Mouse (Mus musculus) myocyte (in vitro differentiated cells): ENCODE results near the gene Mmp11. TPM values are rescaled to one million over a fixed set of nuclear protein-coding genes. Genes with fewer than 3 reads are reported as not detected.

Experiments
- H3K27me3 ChIP-seq: one replicate; pipeline ENCODE4 v1.6.1; 2011; ENCODE audit not compliant: control insufficient read depth, insufficient read depth, insufficient read length
- H3K36me3 ChIP-seq: one replicate; pipeline ENCODE4 v1.6.1; 2011; ENCODE audit not compliant: control insufficient read depth, insufficient read depth
- H3K4me2 ChIP-seq: one replicate; pipeline ENCODE4 v1.6.1; 2011; ENCODE audit warnings: low read depth, control low read depth
- H3K4me3 ChIP-seq: one replicate; pipeline ENCODE4 v1.5.1; 2011; ENCODE audit warnings: mild to moderate bottlenecking, control low read depth, moderate library complexity
- H3K79me2 ChIP-seq: one replicate; pipeline ENCODE4 v1.6.1; 2011; ENCODE audit not compliant: control insufficient read depth, insufficient read depth
- H3ac ChIP-seq: one replicate; pipeline ENCODE4 v1.6.1; 2011; ENCODE audit not compliant: control insufficient read depth, insufficient read length
- CEBPB ChIP-seq: IDR thresholded peaks from 2 replicates; pipeline ENCODE4 v1.6.1; 2011; ENCODE audit warnings: mild to moderate bottlenecking, moderate library complexity; ENCODE audit not compliant: poor library complexity, insufficient read depth, severe bottlenecking
- E2F4 ChIP-seq: IDR thresholded peaks from one replicate; pipeline ENCODE4 v1.6.1; 2011; ENCODE audit warnings: mild to moderate bottlenecking, control low read depth, moderate library complexity; ENCODE audit not compliant: insufficient read depth
- MAX ChIP-seq: IDR thresholded peaks from one replicate; pipeline ENCODE4 v1.6.1; 2011; ENCODE audit warnings: low read depth, mild to moderate bottlenecking, control low read depth
- MYOD1 ChIP-seq, 3 experiments: IDR thresholded peaks; one replicate each; pipeline ENCODE4 v1.6.1; 2011; ENCODE audit warnings: control low read depth in 2 of 3, low read depth in 2 of 3, mild to moderate bottlenecking in 2 of 3, moderate library complexity in 1 of 3; ENCODE audit not compliant: insufficient read length in 2 of 3, control insufficient read depth in 1 of 3
- MYOG ChIP-seq, 3 experiments: IDR thresholded peaks; one replicate each; pipeline ENCODE4 v1.6.1; 2011; ENCODE audit warnings: control low read depth in 2 of 3, low read depth in 2 of 3, mild to moderate bottlenecking in 2 of 3; ENCODE audit not compliant: insufficient read length in 2 of 3, control insufficient read depth in 1 of 3, insufficient read depth in 1 of 3
- POLR2A ChIP-seq: IDR thresholded peaks from one replicate; pipeline ENCODE4 v1.6.1; 2011; ENCODE audit warnings: low read depth, mild to moderate bottlenecking, control low read depth, moderate library complexity; ENCODE audit not compliant: insufficient read length
- POLR2AphosphoS2 ChIP-seq: IDR thresholded peaks from one replicate; pipeline ENCODE4 v1.6.1; 2011; ENCODE audit warnings: low read depth, control low read depth; ENCODE audit not compliant: insufficient read length
- REST ChIP-seq: IDR thresholded peaks from one replicate; pipeline ENCODE4 v1.6.1; 2011; ENCODE audit warnings: mild to moderate bottlenecking, control low read depth, moderate library complexity; ENCODE audit not compliant: insufficient read depth, insufficient read length
- SRF ChIP-seq: IDR thresholded peaks from one replicate; pipeline ENCODE4 v1.6.1; 2011; ENCODE audit warnings: low read depth; ENCODE audit not compliant: control insufficient read depth, insufficient read length
- TCF12 ChIP-seq: IDR thresholded peaks from one replicate; pipeline ENCODE4 v1.6.1; 2011; ENCODE audit warnings: mild to moderate bottlenecking, control low read depth; ENCODE audit not compliant: poor library complexity, insufficient read depth, severe bottlenecking
- TCF3 ChIP-seq: IDR thresholded peaks from one replicate; pipeline ENCODE4 v1.6.1; 2011; ENCODE audit warnings: low read depth, control low read depth; ENCODE audit not compliant: insufficient read length
- USF1 ChIP-seq: IDR thresholded peaks from one replicate; pipeline ENCODE4 v1.6.1; 2011; ENCODE audit warnings: low read depth, mild to moderate bottlenecking, control low read depth, moderate library complexity
- polyA plus RNA-seq: library from polyadenylated mRNA; unstranded; fragments of >200 nt; fragmentation: generic; extraction: Trizol; gene quantifications from one replicate; pipeline ENCODE4 v1.2.1, GENCODE M21; 2012; ENCODE audit warnings: missing spikeins

Gene Mmp11
- polyA plus RNA-seq, 1 experiment = 121 TPM

DNA sequence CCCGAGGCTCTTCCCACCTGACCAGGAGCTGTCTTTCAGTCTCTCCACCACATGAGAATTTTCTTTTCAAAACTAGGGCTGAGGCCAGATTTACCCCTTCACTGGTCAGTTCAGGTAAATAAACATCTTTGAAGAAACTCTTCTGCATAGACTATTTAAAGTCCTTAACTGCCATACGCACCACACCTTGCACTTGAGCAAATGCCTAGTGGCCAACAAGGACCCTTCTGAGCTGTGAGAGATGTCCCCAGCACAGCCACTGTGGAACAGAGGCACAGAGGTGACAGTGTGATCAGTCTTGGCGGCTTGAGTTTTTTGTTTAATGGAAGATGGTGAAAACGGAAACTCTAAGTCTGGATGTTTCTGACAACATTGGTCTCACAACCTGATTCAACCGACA is 17.3 kb downstream of the Mmp11 start:
- peak overlapping the region; percentile 96 for H3K4me2 ChIP-seq
- H3ac ChIP-seq = no peak overlapping the region
- no peak overlapping the region for H3K4me3 ChIP-seq
- H3K36me3 ChIP-seq = peaks cover 13% of the 10 kb centered on the region
- peaks cover 63% of the 10 kb centered on the region for H3K79me2 ChIP-seq
- TF ChIP-seq CEBPB (no peak), MYOD1 (IDR thresholded peaks at IDR 0.05; ENCODE audit: control insufficient read depth in 1 of 3, insufficient read length in 2 of 3, low read depth in 2 of 3) (no peak), MYOG (IDR thresholded peaks at IDR 0.05; ENCODE audit: control insufficient read depth in 1 of 3, insufficient read depth in 1 of 3, insufficient read length in 2 of 3, low read depth in 2 of 3) (no peak), REST (no peak), POLR2A (no peak), E2F4 (no peak), MAX (no peak), USF1 (no peak), SRF (no peak)
- no peaks in the 10 kb centered on the region for H3K27me3 ChIP-seq

DNA sequence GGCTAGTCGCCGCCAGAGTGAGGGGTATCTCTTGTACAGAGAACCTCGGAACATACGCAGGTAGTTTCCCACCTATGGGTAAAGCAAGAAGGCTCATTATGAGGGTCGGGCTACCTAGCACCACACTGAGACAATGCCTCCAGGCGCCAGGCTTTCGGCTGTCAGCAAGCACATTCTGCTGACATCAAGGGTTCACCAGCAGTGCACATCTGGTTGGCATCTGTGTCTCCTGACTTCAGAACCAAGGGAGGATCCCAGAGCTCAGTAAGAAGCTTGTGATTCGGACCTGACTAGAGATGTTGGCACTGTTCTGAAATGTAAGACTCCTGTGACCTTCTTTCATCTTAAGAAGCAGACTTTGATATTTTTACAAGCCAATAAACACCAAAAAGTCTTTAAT is 19.5 kb downstream of the Mmp11 start:
- Histone ChIP-seq H3K36me3 (peaks cover 14% of the 10 kb centered on the region), H3K4me3 (no peak overlapping the region), H3ac (no peak overlapping the region), H3K27me3 (no peaks in the 10 kb centered on the region), H3K4me2 (no peak overlapping the region), H3K79me2 (peaks cover 69% of the 10 kb centered on the region)
- TF ChIP-seq USF1 (no peak), POLR2AphosphoS2 (no peak), MYOD1 (IDR thresholded peaks at IDR 0.05; ENCODE audit: control insufficient read depth in 1 of 3, insufficient read length in 2 of 3, low read depth in 2 of 3) (no peak), TCF12 (no peak), POLR2A (no peak)

DNA sequence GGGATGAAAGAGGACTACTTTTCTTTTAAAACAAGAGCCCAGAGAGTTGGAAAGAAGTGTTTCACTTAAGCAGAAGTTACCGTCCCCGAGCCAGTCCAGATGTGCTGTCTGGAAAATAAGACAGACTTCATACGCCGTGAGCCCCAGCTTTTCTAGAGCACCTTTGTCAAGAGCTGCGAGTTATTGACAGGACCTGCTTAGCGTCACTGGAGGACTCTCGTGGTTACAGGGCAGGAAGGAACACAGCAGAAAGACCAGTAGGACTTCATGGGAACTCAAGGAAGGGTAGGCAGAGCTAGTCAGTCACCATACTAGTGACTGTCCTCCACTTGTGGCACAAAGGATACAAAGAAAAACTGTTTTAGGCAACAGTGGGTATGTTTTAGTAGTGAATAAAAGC is 20.7 kb downstream of the Mmp11 start:
- H3ac ChIP-seq = no peak overlapping the region
- no peak overlapping the region for H3K4me2 ChIP-seq
- TF ChIP-seq TCF3 = no peak
- TF ChIP-seq POLR2A = no peak
- TF ChIP-seq MAX = no peak
- H3K36me3 ChIP-seq = peaks cover 23% of the 10 kb centered on the region
- no peaks in the 10 kb centered on the region for H3K27me3 ChIP-seq
- H3K79me2 ChIP-seq = peaks cover 64% of the 10 kb centered on the region
- no peak overlapping the region for H3K4me3 ChIP-seq

DNA sequence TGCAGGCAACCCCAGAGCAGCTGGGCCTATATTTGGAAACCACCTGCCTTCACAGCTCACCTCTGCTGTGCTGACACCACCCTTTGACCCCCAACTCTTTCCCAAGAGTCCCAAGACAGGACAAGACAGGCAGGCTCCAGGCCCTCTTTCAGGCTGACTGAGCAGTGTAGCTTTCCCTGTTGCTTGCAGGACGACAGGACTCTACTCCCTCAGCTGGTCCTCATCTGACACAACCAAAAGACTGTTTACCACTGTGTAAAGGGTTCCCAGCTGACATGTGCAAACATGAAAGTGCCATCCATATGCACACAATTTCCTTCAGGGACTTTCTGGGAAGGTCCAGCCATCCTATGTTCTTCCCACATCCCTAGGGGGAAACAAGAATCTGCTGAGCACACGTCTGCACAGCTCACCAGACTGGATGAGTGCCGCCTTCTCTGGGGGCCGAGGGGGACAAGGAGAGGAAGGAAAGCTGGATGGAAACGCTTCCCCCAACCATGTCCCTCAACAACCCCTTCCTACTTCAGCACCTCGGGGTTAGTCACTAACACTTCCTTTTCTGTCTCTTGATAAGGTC is 23.2 kb downstream of the Mmp11 start:
- TF ChIP-seq TCF3 (no peak), MYOG (IDR thresholded peaks at IDR 0.05; ENCODE audit: control insufficient read depth in 1 of 3, insufficient read depth in 1 of 3, insufficient read length in 2 of 3, low read depth in 2 of 3) (peak in 1 of 3 experiments; percentile 41), USF1 (no peak), E2F4 (no peak), POLR2AphosphoS2 (peak; percentile 10), MAX (no peak), SRF (no peak), CEBPB (no peak), TCF12 (peak; percentile 4), MYOD1 (IDR thresholded peaks at IDR 0.05; ENCODE audit: control insufficient read depth in 1 of 3, insufficient read length in 2 of 3, low read depth in 2 of 3) (peak in 1 of 3 experiments; percentile 89), REST (no peak), POLR2A (no peak)
- Histone ChIP-seq H3ac (no peak overlapping the region), H3K4me2 (no peak overlapping the region), H3K36me3 (peaks cover 37% of the 10 kb centered on the region), H3K79me2 (peaks cover 40% of the 10 kb centered on the region), H3K27me3 (no peaks in the 10 kb centered on the region), H3K4me3 (no peak overlapping the region)

DNA sequence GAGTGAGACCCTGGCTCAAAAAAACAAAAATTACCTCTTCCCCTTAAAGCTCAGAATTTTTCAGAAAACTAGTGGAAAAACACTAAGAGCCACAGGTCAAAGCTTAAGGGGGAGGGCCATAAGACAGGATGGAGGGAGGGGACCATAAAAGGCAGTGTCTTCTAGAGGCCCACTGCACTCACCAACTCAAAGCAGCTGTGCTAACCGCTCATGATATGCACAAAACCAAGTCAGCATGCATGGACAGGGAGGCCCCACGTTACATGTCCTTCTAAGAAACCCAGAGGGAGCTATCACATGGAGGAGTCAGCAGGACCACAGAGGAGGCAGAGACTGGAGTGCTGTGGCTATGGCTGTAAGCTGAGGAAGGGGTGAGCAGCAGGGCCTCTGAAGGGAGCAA is 25.6 kb downstream of the Mmp11 start:
- Histone ChIP-seq H3K4me3 (no peak overlapping the region), H3K4me2 (no peak overlapping the region), H3K27me3 (no peaks in the 10 kb centered on the region), H3ac (no peak overlapping the region), H3K79me2 (peaks cover 16% of the 10 kb centered on the region), H3K36me3 (peaks cover 54% of the 10 kb centered on the region)
- no peak for TF ChIP-seq TCF3
- TF ChIP-seq REST = no peak
- TF ChIP-seq SRF = no peak
- TF ChIP-seq E2F4 = no peak
- TF ChIP-seq USF1 = no peak
- TF ChIP-seq MAX = no peak
- no peak for TF ChIP-seq TCF12
- no peak for TF ChIP-seq CEBPB
- no peak for TF ChIP-seq MYOG (IDR thresholded peaks at IDR 0.05; ENCODE audit: control insufficient read depth in 1 of 3, insufficient read depth in 1 of 3, insufficient read length in 2 of 3, low read depth in 2 of 3)
- TF ChIP-seq MYOD1 (IDR thresholded peaks at IDR 0.05; ENCODE audit: control insufficient read depth in 1 of 3, insufficient read length in 2 of 3, low read depth in 2 of 3) = no peak
- TF ChIP-seq POLR2AphosphoS2 = no peak
- no peak for TF ChIP-seq POLR2A
